Mouse (Mus musculus): ENCODE measurements around the gene Inpp5e.

DNA sequence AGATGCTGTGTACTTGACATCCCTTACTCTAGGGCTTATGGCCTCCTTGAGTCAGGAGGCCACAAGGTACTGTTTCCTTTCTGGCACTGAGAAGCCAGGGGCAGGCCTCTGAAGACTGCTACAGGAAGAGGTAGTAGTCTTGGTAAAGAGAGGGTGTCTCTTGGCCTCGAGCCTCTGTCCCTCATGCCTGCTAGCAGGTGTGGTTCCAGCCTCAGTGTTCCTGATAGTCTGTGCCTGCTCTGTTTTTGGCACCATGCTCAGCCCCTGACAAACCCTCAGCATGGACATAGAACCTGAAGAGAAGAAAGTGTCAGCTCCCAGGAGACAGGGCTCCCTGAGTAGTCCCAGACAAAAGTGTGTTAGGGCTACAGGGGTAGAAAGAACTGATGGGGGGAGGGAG is 38.4 kb upstream of the Inpp5e start:
- TF ChIP-seq CTCF (IDR thresholded peaks at IDR 0.05; ENCODE audit: borderline replicate concordance, insufficient read depth, low read length) (no peak), POLR2A (IDR thresholded peaks at IDR 0.05; ENCODE audit: low read depth, low read length) (no peak)

All from embryonic fibroblast, embryonic 13.5 days (primary cell).